Mouse (Mus musculus): ENCODE data around the gene Rasal1. TPM values are rescaled to one million over a fixed set of nuclear protein-coding genes. Genes with fewer than 3 reads are reported as not detected.

The Rasal1 gene
- polyA plus RNA-seq, 1 experiment from 2014 or later = not detected

DNA sequence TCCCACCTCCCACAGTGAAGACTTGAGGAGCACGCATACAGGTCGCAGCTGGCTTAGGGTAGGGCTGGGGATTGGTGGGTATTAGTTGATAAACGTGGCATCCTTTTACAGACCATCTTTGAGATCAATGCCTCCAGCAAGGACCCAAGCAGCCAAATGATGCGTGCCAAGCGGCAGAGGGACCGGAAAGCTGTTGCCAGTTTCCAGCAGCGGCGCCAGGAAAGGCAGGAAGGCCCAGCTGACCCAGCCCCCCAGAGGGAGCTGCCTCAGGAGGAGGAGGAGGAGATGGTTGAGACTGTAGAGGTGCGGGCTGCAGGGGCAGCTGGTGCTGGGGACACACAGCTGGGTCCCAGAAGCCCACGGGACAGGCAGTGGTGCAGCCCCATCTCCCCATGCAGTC, 24.2 kb upstream of the Rasal1 start:
- Histone ChIP-seq H3K27ac (replicated peaks) (no peak overlapping the region), H3K4me2 (replicated peaks) (no peak overlapping the region), H3K27me3 (peaks cover 2% of the 10 kb centered on the region; the same call in 1 of the 2 replicates), H3K4me3 (no peak overlapping the region), H3K36me3 (peaks cover 88% of the 10 kb centered on the region), H3K9ac (replicated peaks) (no peak overlapping the region), H3K4me1 (peaks cover 12% of the 10 kb centered on the region), H3K9me3 (no peaks in the 10 kb centered on the region)
- ATAC-seq (ENCODE audit: low FRiP score, low read depth) = no peak
- WGBS = 97% methylated on average over 10 of the region's 10 CpGs

GRCm38 (mm10) chr5:120626399-120626798, 22.2 kb upstream of the Rasal1 start:
- Histone ChIP-seq H3K4me1 (peaks cover 12% of the 10 kb centered on the region), H3K36me3 (peaks cover 69% of the 10 kb centered on the region), H3K9me3 (no peaks in the 10 kb centered on the region), H3K4me3 (no peak overlapping the region), H3K27ac (replicated peaks) (no peak overlapping the region), H3K4me2 (replicated peaks) (no peak overlapping the region), H3K27me3 (peaks cover 15% of the 10 kb centered on the region), H3K9ac (replicated peaks) (no peak overlapping the region)
- WGBS = 27% methylated on average over 17 of the region's 19 CpGs
- ATAC-seq (ENCODE audit: low FRiP score, low read depth) = no peak

- WGBS = 82% methylated on average over 15 of the region's 15 CpGs
- Histone ChIP-seq H3K36me3 (peaks cover 56% of the 10 kb centered on the region), H3K9me3 (no peaks in the 10 kb centered on the region), H3K27me3 (peaks cover 26% of the 10 kb centered on the region), H3K9ac (replicated peaks) (0 out of 2 replicates have a peak overlapping the region, but pooled peaks have one; percentile 11), H3K27ac (replicated peaks) (no peak overlapping the region), H3K4me2 (replicated peaks) (no peak overlapping the region), H3K4me1 (peaks cover 10% of the 10 kb centered on the region), H3K4me3 (no peak overlapping the region)
- peak; percentile 35; the same call in 1 of the 2 replicates for ATAC-seq (ENCODE audit: low FRiP score, low read depth)
These were observed 20.9 kb upstream of the Rasal1 start for GRCm38 (mm10) chr5:120627515-120628300.

DNA sequence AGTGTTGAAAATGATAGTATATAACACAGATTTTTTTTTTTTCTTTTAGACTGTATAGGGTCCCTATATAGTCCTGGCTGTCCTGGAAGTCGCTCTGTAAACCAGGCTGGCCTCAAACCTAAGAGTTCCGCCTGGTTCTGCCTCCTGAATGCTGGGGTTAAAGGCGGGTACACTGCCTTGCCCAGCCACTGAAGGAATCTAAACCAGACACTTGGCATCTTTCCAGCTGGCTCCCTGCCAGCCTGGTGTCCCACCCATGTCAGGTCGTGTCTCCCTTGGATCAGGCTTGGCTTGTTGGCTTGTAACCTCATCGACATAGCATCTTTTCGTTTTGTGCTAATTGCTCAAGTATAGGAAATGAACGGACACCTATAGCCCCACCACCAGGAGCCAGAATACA, 20.0 kb upstream of the Rasal1 start:
- no peak overlapping the region for H3K4me3 ChIP-seq
- H3K9me3 ChIP-seq = no peaks in the 10 kb centered on the region
- no peak overlapping the region for H3K4me2 ChIP-seq (replicated peaks)
- no peak overlapping the region for H3K27ac ChIP-seq (replicated peaks)
- no peak overlapping the region for H3K9ac ChIP-seq (replicated peaks)
- peaks cover 46% of the 10 kb centered on the region for H3K36me3 ChIP-seq
- ATAC-seq (ENCODE audit: low FRiP score, low read depth) = no peak
- WGBS = 85% methylated on average over 7 of the region's 7 CpGs
- H3K4me1 ChIP-seq = peaks cover 10% of the 10 kb centered on the region; the same call in 1 of the 2 replicates
- H3K27me3 ChIP-seq = peaks cover 30% of the 10 kb centered on the region

- peak overlapping the region; percentile 14 for H3K4me2 ChIP-seq (replicated peaks)
- H3K27me3 ChIP-seq = peaks cover 30% of the 10 kb centered on the region
- no peaks in the 10 kb centered on the region for H3K9me3 ChIP-seq
- ATAC-seq (ENCODE audit: low FRiP score, low read depth) = no peak
- no peak overlapping the region for H3K9ac ChIP-seq (replicated peaks)
- WGBS = 11% methylated on average over 29 of the region's 29 CpGs
- no peak overlapping the region for H3K27ac ChIP-seq (replicated peaks)
- peaks cover 14% of the 10 kb centered on the region; the same call in 1 of the 2 replicates for H3K4me1 ChIP-seq
- peaks cover 21% of the 10 kb centered on the region for H3K36me3 ChIP-seq
- no peak overlapping the region for H3K4me3 ChIP-seq
These were observed 17.5 kb upstream of the Rasal1 start for GRCm38 (mm10) chr5:120631128-120631527.

- no peaks in the 10 kb centered on the region for H3K9me3 ChIP-seq
- 88% methylated on average over 5 of the region's 5 CpGs for WGBS
- H3K27me3 ChIP-seq = peaks cover 30% of the 10 kb centered on the region
- ATAC-seq (ENCODE audit: low FRiP score, low read depth) = no peak
- H3K4me3 ChIP-seq = no peak overlapping the region
- H3K27ac ChIP-seq (replicated peaks) = no peak overlapping the region
- no peak overlapping the region for H3K4me2 ChIP-seq (replicated peaks)
- H3K4me1 ChIP-seq = peaks cover 14% of the 10 kb centered on the region; the same call in 1 of the 2 replicates
- peaks cover 14% of the 10 kb centered on the region for H3K36me3 ChIP-seq
- no peak overlapping the region for H3K9ac ChIP-seq (replicated peaks)
These were observed 16.7 kb upstream of the Rasal1 start for GRCm38 (mm10) chr5:120631892-120632291.

- Histone ChIP-seq H3K9ac (replicated peaks) (no peak within 1 kb of the TSS), H3K27me3 (peaks cover 30% of the 10 kb centered on the region), H3K4me2 (replicated peaks) (no peak within 1 kb of the TSS), H3K4me3 (no peak within 1 kb of the TSS), H3K9me3 (no peaks in the 10 kb centered on the region), H3K4me1 (0 out of 2 replicates have a peak, but pooled peaks cover 5% of the 10 kb centered on the region), H3K27ac (replicated peaks) (no peak within 1 kb of the TSS), H3K36me3 (no peaks in the 10 kb centered on the region)
- ATAC-seq (ENCODE audit: low FRiP score, low read depth) = no peak
- 62% methylated on average over 9 of the region's 9 CpGs for WGBS
These were observed 14.5 kb upstream of the Rasal1 start, which contains the start of gene Cfap73 for GRCm38 (mm10) chr5:120634131-120634530. TSS of gene Cfap73 (minus strand) at chr5:120634235.

DNA sequence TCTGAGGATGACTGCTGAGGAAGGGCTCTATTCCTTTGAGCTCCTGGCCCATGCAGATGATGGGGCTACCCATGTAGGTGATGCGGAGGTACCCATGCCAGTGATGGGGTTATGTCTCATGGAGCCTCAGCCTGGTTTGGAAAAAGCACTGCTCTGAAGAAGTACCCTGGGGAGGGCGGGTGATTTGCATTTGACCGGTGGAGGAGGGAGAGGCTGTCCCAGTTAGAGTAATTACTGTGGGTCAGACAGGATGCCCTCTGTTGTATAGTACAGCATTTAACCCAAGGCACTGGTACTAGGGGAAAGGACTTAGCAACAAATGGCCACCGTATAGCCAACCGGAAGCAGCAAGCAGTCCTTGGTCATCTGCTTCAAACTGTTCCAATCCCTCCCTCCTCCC, 13.8 kb upstream of the Rasal1 start:
- Histone ChIP-seq H3K27me3 (peaks cover 24% of the 10 kb centered on the region), H3K36me3 (no peaks in the 10 kb centered on the region), H3K27ac (replicated peaks) (no peak overlapping the region), H3K4me2 (replicated peaks) (no peak overlapping the region), H3K4me3 (no peak overlapping the region), H3K4me1 (0 out of 2 replicates have a peak, but pooled peaks cover 5% of the 10 kb centered on the region), H3K9ac (replicated peaks) (no peak overlapping the region), H3K9me3 (no peaks in the 10 kb centered on the region)
- 59% methylated on average over 5 of the region's 5 CpGs for WGBS
- ATAC-seq (ENCODE audit: low FRiP score, low read depth) = no peak

DNA sequence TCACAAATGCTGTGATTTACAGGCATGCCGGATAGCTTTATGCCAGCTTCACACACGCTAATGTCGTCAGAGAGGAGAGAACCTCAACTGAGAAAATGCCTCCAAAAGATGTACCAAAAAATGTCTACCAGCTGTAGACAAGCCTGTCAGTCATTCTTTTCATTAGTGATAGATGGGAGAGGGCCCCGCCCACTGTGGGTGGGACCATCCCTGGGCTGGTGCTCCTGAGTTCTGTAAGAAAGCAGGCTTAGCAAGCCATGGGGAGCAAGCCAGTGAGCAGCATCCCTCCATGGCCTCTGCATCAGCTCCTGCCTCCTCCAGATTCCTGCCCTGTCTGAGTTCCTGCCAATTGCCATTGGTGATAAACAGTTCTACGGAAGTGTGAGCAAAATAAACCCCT, 13.0 kb upstream of the Rasal1 start:
- Histone ChIP-seq H3K27ac (replicated peaks) (no peak overlapping the region), H3K4me2 (replicated peaks) (no peak overlapping the region), H3K9ac (replicated peaks) (no peak overlapping the region), H3K4me1 (0 out of 2 replicates have a peak, but pooled peaks cover 5% of the 10 kb centered on the region), H3K27me3 (peaks cover 16% of the 10 kb centered on the region), H3K4me3 (no peak overlapping the region), H3K9me3 (no peaks in the 10 kb centered on the region), H3K36me3 (no peaks in the 10 kb centered on the region)
- 92% methylated on average over 5 of the region's 5 CpGs for WGBS
- no peak for ATAC-seq (ENCODE audit: low FRiP score, low read depth)

- no peaks in the 10 kb centered on the region for H3K36me3 ChIP-seq
- no peak for ATAC-seq (ENCODE audit: low FRiP score, low read depth)
- H3K9ac ChIP-seq (replicated peaks) = no peak overlapping the region
- no peak overlapping the region for H3K27ac ChIP-seq (replicated peaks)
- 90% methylated on average over 7 of the region's 7 CpGs for WGBS
- H3K27me3 ChIP-seq = 0 out of 2 replicates have a peak, but pooled peaks cover 7% of the 10 kb centered on the region
- H3K9me3 ChIP-seq = no peaks in the 10 kb centered on the region
- H3K4me1 ChIP-seq = no peaks in the 10 kb centered on the region
- H3K4me2 ChIP-seq (replicated peaks) = no peak overlapping the region
- no peak overlapping the region for H3K4me3 ChIP-seq
These were observed 8.5 kb upstream of the Rasal1 start for GRCm38 (mm10) chr5:120640094-120640493.

DNA sequence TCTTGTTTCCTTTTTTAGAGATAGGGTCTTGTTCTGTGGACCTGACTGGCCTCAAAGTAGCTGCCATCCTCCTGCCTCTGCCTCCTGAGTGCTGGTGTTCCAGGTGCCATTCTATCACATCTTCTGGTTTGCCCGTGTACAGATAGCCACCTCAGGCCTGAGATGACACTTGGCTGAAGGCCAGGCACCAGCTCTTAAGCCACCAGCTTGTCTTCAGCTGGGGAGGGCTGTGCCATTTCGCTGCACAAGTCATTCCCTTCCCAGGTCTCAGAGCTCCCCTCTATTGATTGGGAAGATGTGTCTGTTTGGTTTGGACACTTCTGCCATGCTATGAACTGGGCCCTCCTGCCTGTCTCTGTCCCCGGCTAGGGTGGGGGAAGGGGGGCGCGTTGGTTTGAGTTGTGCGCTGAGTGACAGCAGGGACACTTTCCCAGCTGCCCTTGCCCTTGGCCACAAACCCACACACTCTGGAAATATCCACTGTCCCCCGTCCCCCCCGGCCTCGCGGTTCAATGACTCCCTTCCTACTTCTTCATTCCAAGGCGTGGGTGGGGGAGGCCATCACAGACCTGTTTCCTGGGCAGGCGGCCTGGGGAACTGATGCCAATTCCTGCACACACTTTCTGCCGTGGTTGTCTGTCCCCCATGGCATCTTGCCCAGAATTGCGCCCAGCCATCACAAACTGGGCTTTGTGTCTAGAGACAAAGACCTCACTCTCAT, 5.1 kb upstream of the Rasal1 start:
- peaks cover 3% of the 10 kb centered on the region for H3K4me1 ChIP-seq
- H3K9ac ChIP-seq (replicated peaks) = no peak overlapping the region
- peaks cover 33% of the 10 kb centered on the region for H3K27me3 ChIP-seq
- H3K4me2 ChIP-seq (replicated peaks) = no peak overlapping the region
- no peak overlapping the region for H3K27ac ChIP-seq (replicated peaks)
- no peaks in the 10 kb centered on the region for H3K36me3 ChIP-seq
- ATAC-seq (ENCODE audit: low FRiP score, low read depth) = no peak
- WGBS = 86% methylated on average over 14 of the region's 14 CpGs
- no peak overlapping the region for H3K4me3 ChIP-seq
- no peaks in the 10 kb centered on the region for H3K9me3 ChIP-seq

GRCm38 (mm10) chr5:120644227-120644626, 4.4 kb upstream of the Rasal1 start:
- peaks cover 10% of the 10 kb centered on the region for H3K4me1 ChIP-seq
- WGBS = 86% methylated on average over 3 of the region's 3 CpGs

More at GRCm38 (mm10) chr5:120644227-120644626, 4.4 kb upstream of the Rasal1 start:
- Histone ChIP-seq H3K9me3 (no peaks in the 10 kb centered on the region), H3K9ac (replicated peaks) (no peak overlapping the region), H3K4me2 (replicated peaks) (no peak overlapping the region), H3K36me3 (no peaks in the 10 kb centered on the region), H3K27me3 (peaks cover 40% of the 10 kb centered on the region), H3K27ac (replicated peaks) (no peak overlapping the region), H3K4me3 (no peak overlapping the region)
- no peak for ATAC-seq (ENCODE audit: low FRiP score, low read depth)
